Mouse (Mus musculus): Measurements from ENCODE around the gene Slc46a2. TPM values are rescaled to one million over a fixed set of nuclear protein-coding genes. Genes with fewer than 3 reads are reported as not detected.

Slc46a2 gene
- not detected in 2 replicates for polyA plus RNA-seq (2015; fragmentation: Nextera tagmentation; extraction: Ambion mirVana)

GRCm38 (mm10) chr4:59914608-59915403 lies at the start of gene Slc46a2:
Slc46a2 (minus strand) TSS chr4:59915056.
- H3K27me3 ChIP-seq: peaks cover 22% of the 10 kb centered on the region
- DNase-seq (no peak), ATAC-seq (ENCODE audit: low read depth) (no peak)
- no peak within 1 kb of the TSS for H3K9ac ChIP-seq
- H3K9me3 ChIP-seq (replicated peaks): no peaks in the 10 kb centered on the region
- H3K4me1 ChIP-seq (replicated peaks): no peaks in the 10 kb centered on the region
- no peaks in the 10 kb centered on the region for H3K36me3 ChIP-seq
- no peak within 1 kb of the TSS for H3K4me3 ChIP-seq (replicated peaks)
- no peak within 1 kb of the TSS for H3K4me2 ChIP-seq
- WGBS (ENCODE audit: insufficient replicate concordance): 18% methylated on average over 22 of the region's 22 CpGs
- H3K27ac ChIP-seq: no peak within 1 kb of the TSS

GRCm38 (mm10) chr4:59963405-59964344 lies 48.8 kb upstream of the Slc46a2 start, which contains the start of gene Mup6:
Mup6 (plus strand) TSS chr4:59964294.
- 29% methylated on average over 3 of the region's 3 CpGs for WGBS (ENCODE audit: insufficient replicate concordance)
- H3K36me3 ChIP-seq: no peaks in the 10 kb centered on the region
- no peak for ATAC-seq (ENCODE audit: low read depth)

GRCm38 (mm10) chr4:59960610-59961009 lies 45.8 kb upstream of the Slc46a2 start, which contains the start of gene Mup4:
Mup4 (minus strand) TSS chr4:59960710.
- Histone ChIP-seq H3K4me1 (replicated peaks) (no peaks in the 10 kb centered on the region), H3K27ac (no peak within 1 kb of the TSS), H3K36me3 (no peaks in the 10 kb centered on the region), H3K4me2 (no peak within 1 kb of the TSS), H3K27me3 (no peaks in the 10 kb centered on the region), H3K9ac (no peak within 1 kb of the TSS), H3K4me3 (replicated peaks) (no peak within 1 kb of the TSS), H3K9me3 (replicated peaks) (no peaks in the 10 kb centered on the region)
- no peak for DNase-seq
- no peak for ATAC-seq (ENCODE audit: low read depth)
- WGBS (ENCODE audit: insufficient replicate concordance): 45% methylated on average over 3 of the region's 3 CpGs

More at GRCm38 (mm10) chr4:59963405-59964344, 48.8 kb upstream of the Slc46a2 start, which contains the start of gene Mup6:
- H3K4me1 ChIP-seq (replicated peaks): no peaks in the 10 kb centered on the region
- no peak within 1 kb of the TSS for H3K4me3 ChIP-seq (replicated peaks)
- DNase-seq: no peak
- no peak within 1 kb of the TSS for H3K4me2 ChIP-seq
- no peaks in the 10 kb centered on the region for H3K9me3 ChIP-seq (replicated peaks)
- no peak within 1 kb of the TSS for H3K27ac ChIP-seq
- H3K9ac ChIP-seq: no peak within 1 kb of the TSS
- H3K27me3 ChIP-seq: no peaks in the 10 kb centered on the region

GRCm38 (mm10) chr4:59937543-59937942 lies 22.7 kb upstream of the Slc46a2 start:
- H3K36me3 ChIP-seq: no peaks in the 10 kb centered on the region
- no peaks in the 10 kb centered on the region for H3K27me3 ChIP-seq
- no peak overlapping the region for H3K27ac ChIP-seq
- ATAC-seq (ENCODE audit: low read depth): no peak
- no peaks in the 10 kb centered on the region for H3K9me3 ChIP-seq (replicated peaks)
- no peak overlapping the region for H3K4me3 ChIP-seq (replicated peaks)
- no peak for DNase-seq
- H3K4me1 ChIP-seq (replicated peaks): no peaks in the 10 kb centered on the region
- no peak overlapping the region for H3K9ac ChIP-seq
- H3K4me2 ChIP-seq: no peak overlapping the region
- 47% methylated on average over 2 of the region's 2 CpGs for WGBS (ENCODE audit: insufficient replicate concordance)

- Histone ChIP-seq H3K4me1 (replicated peaks) (no peaks in the 10 kb centered on the region), H3K27me3 (no peaks in the 10 kb centered on the region), H3K9me3 (replicated peaks) (no peaks in the 10 kb centered on the region), H3K4me2 (no peak overlapping the region), H3K36me3 (no peaks in the 10 kb centered on the region), H3K9ac (no peak overlapping the region), H3K4me3 (replicated peaks) (no peak overlapping the region), H3K27ac (no peak overlapping the region)
- no peak for DNase-seq
- peak; percentile 53 for ATAC-seq (ENCODE audit: low read depth)
- WGBS (ENCODE audit: insufficient replicate concordance): 42% methylated on average over 6 of the region's 6 CpGs
Observed at GRCm38 (mm10) chr4:59932505-59933281, 17.8 kb upstream of the Slc46a2 start.

- Histone ChIP-seq H3K9me3 (replicated peaks) (no peaks in the 10 kb centered on the region), H3K27me3 (no peaks in the 10 kb centered on the region), H3K4me1 (replicated peaks) (no peaks in the 10 kb centered on the region), H3K4me3 (replicated peaks) (no peak overlapping the region), H3K27ac (no peak overlapping the region), H3K4me2 (no peak overlapping the region), H3K9ac (no peak overlapping the region), H3K36me3 (no peaks in the 10 kb centered on the region)
- DNase-seq (peak; percentile 32), ATAC-seq (ENCODE audit: low read depth) (peak; percentile 60)
- 3% methylated on average over 6 of the region's 6 CpGs for WGBS (ENCODE audit: insufficient replicate concordance)
Observed at GRCm38 (mm10) chr4:59928347-59928746, 13.5 kb upstream of the Slc46a2 start.

- Histone ChIP-seq H3K9ac (no peak overlapping the region), H3K27ac (no peak overlapping the region), H3K4me2 (no peak overlapping the region), H3K4me3 (replicated peaks) (no peak overlapping the region), H3K4me1 (replicated peaks) (no peaks in the 10 kb centered on the region), H3K27me3 (no peaks in the 10 kb centered on the region), H3K36me3 (no peaks in the 10 kb centered on the region), H3K9me3 (replicated peaks) (no peaks in the 10 kb centered on the region)
- no peak for ATAC-seq (ENCODE audit: low read depth)
- DNase-seq: no peak
- 48% methylated on average over 3 of the region's 3 CpGs for WGBS (ENCODE audit: insufficient replicate concordance)
Observed at GRCm38 (mm10) chr4:59927666-59928065, 12.8 kb upstream of the Slc46a2 start.

GRCm38 (mm10) chr4:59925082-59925481 lies 10.2 kb upstream of the Slc46a2 start:
- no peak for DNase-seq
- WGBS (ENCODE audit: insufficient replicate concordance): 65% methylated on average over 9 of the region's 9 CpGs
- no peak overlapping the region for H3K4me2 ChIP-seq
- no peak overlapping the region for H3K4me3 ChIP-seq (replicated peaks)
- H3K9me3 ChIP-seq (replicated peaks): no peaks in the 10 kb centered on the region
- no peak overlapping the region for H3K9ac ChIP-seq
- H3K4me1 ChIP-seq (replicated peaks): no peaks in the 10 kb centered on the region
- ATAC-seq (ENCODE audit: low read depth): no peak
- no peak overlapping the region for H3K27ac ChIP-seq
- no peaks in the 10 kb centered on the region for H3K27me3 ChIP-seq
- H3K36me3 ChIP-seq: no peaks in the 10 kb centered on the region

- no peak for ATAC-seq (ENCODE audit: low read depth)
- H3K4me3 ChIP-seq (replicated peaks): no peak overlapping the region
- H3K4me2 ChIP-seq: no peak overlapping the region
- no peak overlapping the region for H3K9ac ChIP-seq
- no peak for DNase-seq
- H3K27ac ChIP-seq: no peak overlapping the region
- no peaks in the 10 kb centered on the region for H3K4me1 ChIP-seq (replicated peaks)
- peaks cover 22% of the 10 kb centered on the region for H3K27me3 ChIP-seq
- no peaks in the 10 kb centered on the region for H3K9me3 ChIP-seq (replicated peaks)
- WGBS (ENCODE audit: insufficient replicate concordance): 77% methylated on average over 3 of the region's 3 CpGs
- no peaks in the 10 kb centered on the region for H3K36me3 ChIP-seq
Observed at GRCm38 (mm10) chr4:59917966-59918365, 3.1 kb upstream of the Slc46a2 start.

GRCm38 (mm10) chr4:59908785-59909184 lies 6.1 kb downstream of the Slc46a2 start:
- no peak overlapping the region for H3K4me2 ChIP-seq
- H3K27ac ChIP-seq: no peak overlapping the region
- H3K9ac ChIP-seq: no peak overlapping the region
- ATAC-seq (ENCODE audit: low read depth) (no peak), DNase-seq (no peak)
- H3K4me1 ChIP-seq (replicated peaks): no peaks in the 10 kb centered on the region
- peaks cover 5% of the 10 kb centered on the region for H3K27me3 ChIP-seq
- 76% methylated on average over 2 of the region's 2 CpGs for WGBS (ENCODE audit: insufficient replicate concordance)
- no peak overlapping the region for H3K4me3 ChIP-seq (replicated peaks)
- H3K36me3 ChIP-seq: no peaks in the 10 kb centered on the region
- no peaks in the 10 kb centered on the region for H3K9me3 ChIP-seq (replicated peaks)
